Mouse (Mus musculus) E14TG2a.4 (cell line): ENCODE measurements around the gene Lin7c.

Experiments used
- H3K27me3 ChIP-seq: 2 replicates; pipeline ENCODE4 v1.6.1; 2014; ENCODE audit warnings: low read length, control low read depth; ENCODE audit not compliant: insufficient read depth
- H3K36me3 ChIP-seq: 2 replicates; pipeline ENCODE4 v1.6.1; 2014; ENCODE audit warnings: low read length, control low read depth; ENCODE audit not compliant: insufficient read depth
- H3K4me1 ChIP-seq: replicated peaks from 2 replicates; pipeline ENCODE4 v1.6.1; 2014; ENCODE audit warnings: low read depth, low read length, control low read depth
- H3K4me3 ChIP-seq: replicated peaks from 2 replicates; pipeline ENCODE4 v1.5.1; 2014; ENCODE audit warnings: mild to moderate bottlenecking, low read length
- H3K9me3 ChIP-seq: 2 replicates; pipeline ENCODE4 v1.6.1; 2014; ENCODE audit warnings: low read length, control low read depth
- CTCF ChIP-seq: conservative IDR thresholded peaks from 2 replicates; pipeline ENCODE4 v1.5.1; 2014; ENCODE audit warnings: low read length
- NANOG ChIP-seq: IDR thresholded peaks from 2 replicates; pipeline ENCODE4 v1.6.1; 2014; ENCODE audit warnings: borderline replicate concordance, low read length, mixed read lengths
- POU5F1 ChIP-seq: IDR thresholded peaks from 2 replicates; pipeline ENCODE4 v1.6.1; 2014; ENCODE audit warnings: low read length, borderline replicate concordance

Gene Lin7c

DNA sequence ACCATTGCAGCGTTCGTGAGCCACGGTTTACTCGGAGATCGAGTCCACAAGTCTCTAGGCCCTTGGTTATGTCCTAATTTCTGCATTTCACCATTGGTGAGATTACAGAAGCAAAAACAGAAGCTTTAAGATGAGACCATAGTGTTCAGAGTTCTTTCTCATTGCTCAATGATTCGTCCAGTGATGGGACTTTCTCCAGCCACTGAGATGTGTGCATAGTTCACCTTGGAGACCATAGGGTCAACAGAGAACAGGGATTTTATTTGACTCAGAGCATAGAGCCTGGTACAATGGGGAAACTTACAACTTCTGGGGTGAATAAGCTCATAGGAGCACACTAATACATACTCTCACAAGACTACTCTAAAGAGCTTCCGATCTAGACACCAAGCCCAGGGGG lies 29.8 kb downstream of the Lin7c start:
- Histone ChIP-seq H3K4me1 (peaks cover 73% of the 10 kb centered on the region), H3K27me3 (no peaks in the 10 kb centered on the region), H3K4me3 (peak overlapping the region; percentile 90), H3K36me3 (peaks cover 34% of the 10 kb centered on the region), H3K9me3 (no peaks in the 10 kb centered on the region)
- TF ChIP-seq CTCF (no peak), NANOG (no peak), POU5F1 (no peak)

DNA sequence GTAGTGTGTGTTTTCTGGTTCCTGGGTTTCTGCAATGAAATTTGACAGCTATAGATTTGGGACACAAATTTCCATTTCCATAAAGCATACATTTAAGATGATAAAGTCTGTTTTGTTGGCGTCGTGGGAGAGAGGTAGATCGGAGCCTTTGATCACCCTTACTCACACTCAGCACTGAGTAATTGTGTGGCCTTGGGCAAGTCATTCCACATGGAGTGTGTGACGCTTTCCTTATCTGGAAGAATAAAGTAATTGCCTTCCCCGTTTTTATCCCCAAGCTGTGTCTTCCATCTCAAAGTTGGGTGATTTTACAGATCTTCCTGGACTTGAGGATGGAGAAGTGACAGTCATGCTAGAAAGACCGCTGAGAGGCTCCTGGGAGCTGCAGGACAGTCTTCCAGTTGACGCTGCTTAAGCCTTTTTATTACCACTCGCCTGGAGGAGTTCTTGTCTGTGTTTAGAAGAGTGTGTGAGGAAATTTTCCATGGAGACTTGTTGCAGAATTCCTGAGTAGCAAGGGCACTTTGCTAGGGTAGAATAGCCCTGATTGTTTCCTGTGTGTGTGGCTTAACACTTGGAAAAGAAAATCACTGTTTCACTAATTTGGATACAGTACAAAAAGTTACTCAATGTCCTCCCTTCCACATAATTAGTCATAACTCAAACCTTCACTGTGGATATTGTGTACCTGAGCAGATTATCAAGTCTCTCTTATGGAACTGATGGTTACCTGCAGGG lies 30.8 kb downstream of the Lin7c start:
- H3K9me3 ChIP-seq, result no peaks in the 10 kb centered on the region
- peaks cover 75% of the 10 kb centered on the region for H3K4me1 ChIP-seq
- H3K4me3 ChIP-seq, result no peak overlapping the region
- no peak for TF ChIP-seq NANOG
- no peak for TF ChIP-seq POU5F1
- TF ChIP-seq CTCF, result no peak
- H3K27me3 ChIP-seq, result no peaks in the 10 kb centered on the region
- peaks cover 44% of the 10 kb centered on the region for H3K36me3 ChIP-seq

DNA sequence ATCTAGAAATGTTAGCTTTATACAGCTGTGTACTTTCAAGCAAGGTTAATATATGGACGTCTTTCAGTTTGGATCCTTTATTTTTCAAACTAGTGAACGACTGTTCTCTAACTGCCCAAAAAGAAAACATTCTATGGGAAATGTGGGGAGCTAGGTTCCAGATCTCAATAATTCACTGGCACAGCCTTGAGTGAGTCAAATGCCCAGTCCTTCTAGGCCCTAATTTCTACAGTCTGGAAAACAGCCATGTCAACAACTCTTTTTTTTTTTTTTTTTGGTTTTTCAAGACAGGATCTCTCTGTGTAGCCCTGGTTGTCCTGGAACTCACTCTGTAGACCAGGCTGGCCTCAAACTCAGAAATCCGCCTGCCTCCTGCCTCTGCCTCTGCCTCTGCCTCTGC lies 31.7 kb downstream of the Lin7c start:
- no peaks in the 10 kb centered on the region for H3K27me3 ChIP-seq
- TF ChIP-seq NANOG, result no peak
- no peak for TF ChIP-seq CTCF
- no peak for TF ChIP-seq POU5F1
- H3K4me3 ChIP-seq, result no peak overlapping the region
- peaks cover 48% of the 10 kb centered on the region for H3K36me3 ChIP-seq
- peaks cover 75% of the 10 kb centered on the region for H3K4me1 ChIP-seq
- H3K9me3 ChIP-seq, result no peaks in the 10 kb centered on the region

DNA sequence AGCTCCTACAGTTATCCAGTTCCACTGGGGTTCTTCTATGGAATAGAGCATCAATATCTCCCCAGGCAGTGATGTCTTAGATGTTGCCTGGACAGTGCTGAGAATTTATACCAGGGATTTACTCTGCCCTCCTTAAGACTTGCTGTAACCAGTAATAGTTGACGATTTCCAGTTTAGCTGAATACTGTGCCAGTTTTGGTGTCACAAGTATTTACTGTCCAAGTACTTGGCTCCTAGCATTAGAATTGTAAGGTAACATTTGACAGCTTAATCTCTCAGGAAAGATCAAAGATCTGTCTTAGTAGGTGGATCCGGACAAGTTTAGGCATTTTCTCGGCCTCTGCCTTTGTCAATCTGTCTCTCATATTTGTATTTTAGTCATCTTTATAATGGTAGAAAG lies 32.4 kb downstream of the Lin7c start:
- H3K9me3 ChIP-seq, result no peaks in the 10 kb centered on the region
- no peaks in the 10 kb centered on the region for H3K27me3 ChIP-seq
- H3K36me3 ChIP-seq, result peaks cover 48% of the 10 kb centered on the region
- H3K4me3 ChIP-seq, result no peak overlapping the region
- no peak for TF ChIP-seq NANOG
- no peak for TF ChIP-seq CTCF
- no peak for TF ChIP-seq POU5F1
- H3K4me1 ChIP-seq, result peaks cover 81% of the 10 kb centered on the region

DNA sequence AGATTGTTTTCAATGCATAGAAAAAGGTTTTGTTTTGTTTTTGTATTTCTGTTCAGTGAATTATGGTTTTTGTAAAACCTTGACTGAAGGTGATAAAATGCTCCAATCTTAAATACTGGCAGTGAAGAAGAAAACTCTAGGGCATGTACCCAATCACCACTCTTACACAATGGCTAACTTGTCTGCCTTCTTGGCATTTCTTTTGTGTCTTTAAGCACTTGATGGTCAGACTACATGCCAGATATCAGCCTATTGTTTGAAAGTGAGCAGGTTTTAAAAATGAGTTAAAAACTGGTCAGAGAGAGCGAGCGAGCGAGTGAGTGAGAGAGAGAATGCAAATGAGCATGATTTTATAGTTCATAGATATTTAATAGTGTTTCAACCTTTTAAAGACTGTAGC lies 33.3 kb downstream of the Lin7c start:
- Histone ChIP-seq H3K4me1 (peaks cover 85% of the 10 kb centered on the region), H3K4me3 (no peak overlapping the region)
- TF ChIP-seq NANOG, result peak; percentile 53; the same call in 1 of the 2 replicates
- TF ChIP-seq POU5F1, result no peak
- TF ChIP-seq CTCF, result no peak

DNA sequence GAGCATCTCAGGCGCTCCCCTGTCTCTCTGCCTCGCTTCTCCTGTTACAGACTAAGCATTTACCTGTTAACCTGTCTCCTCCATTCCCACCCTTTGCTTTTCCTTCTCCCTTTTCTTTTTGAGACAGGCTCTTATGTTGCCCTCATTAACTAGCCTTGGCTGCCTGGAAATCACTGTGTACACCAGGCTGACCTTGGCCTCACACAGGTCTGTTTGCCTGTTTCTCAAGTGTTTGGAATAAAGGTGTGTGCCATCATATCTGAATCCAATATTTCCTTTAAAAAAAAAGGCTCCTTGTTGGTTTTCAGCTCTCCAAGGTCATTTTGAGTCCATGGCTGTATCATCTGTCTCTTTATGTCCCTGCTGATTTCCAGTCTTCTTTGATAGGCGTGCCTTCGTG lies 36.3 kb downstream of the Lin7c start:
- peaks cover 33% of the 10 kb centered on the region for H3K36me3 ChIP-seq
- H3K9me3 ChIP-seq, result no peaks in the 10 kb centered on the region
- H3K4me1 ChIP-seq, result peaks cover 80% of the 10 kb centered on the region
- H3K27me3 ChIP-seq, result no peaks in the 10 kb centered on the region
- TF ChIP-seq NANOG, result no peak
- no peak for TF ChIP-seq CTCF
- no peak for TF ChIP-seq POU5F1
- no peak overlapping the region for H3K4me3 ChIP-seq

More for the DNA sequence above, 33.3 kb downstream of the Lin7c start:
- no peaks in the 10 kb centered on the region for H3K9me3 ChIP-seq
- H3K36me3 ChIP-seq, result peaks cover 50% of the 10 kb centered on the region
- no peaks in the 10 kb centered on the region for H3K27me3 ChIP-seq

DNA sequence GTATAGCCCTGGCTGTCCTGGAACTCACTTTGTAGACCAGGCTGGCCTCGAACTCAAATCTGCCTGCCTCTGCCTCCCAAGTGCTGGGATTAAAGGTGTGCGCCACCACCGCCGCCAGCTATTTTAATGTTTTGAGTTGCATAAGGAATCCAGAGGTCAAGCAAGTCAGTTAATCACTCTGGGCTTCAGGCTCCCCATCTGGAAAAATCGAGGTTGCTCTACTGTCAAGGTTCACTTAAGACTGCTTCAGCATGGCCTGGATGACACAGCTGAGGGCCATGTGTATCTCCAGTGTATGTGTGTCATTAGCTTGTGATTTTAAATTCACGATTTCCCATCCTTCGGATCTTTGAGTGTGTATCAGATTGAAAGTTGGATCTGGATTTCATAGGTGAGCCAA lies 36.8 kb downstream of the Lin7c start:
- Histone ChIP-seq H3K36me3 (peaks cover 33% of the 10 kb centered on the region), H3K9me3 (no peaks in the 10 kb centered on the region), H3K27me3 (no peaks in the 10 kb centered on the region), H3K4me3 (no peak overlapping the region), H3K4me1 (peaks cover 81% of the 10 kb centered on the region)
- TF ChIP-seq NANOG, result no peak
- TF ChIP-seq CTCF, result no peak
- no peak for TF ChIP-seq POU5F1

DNA sequence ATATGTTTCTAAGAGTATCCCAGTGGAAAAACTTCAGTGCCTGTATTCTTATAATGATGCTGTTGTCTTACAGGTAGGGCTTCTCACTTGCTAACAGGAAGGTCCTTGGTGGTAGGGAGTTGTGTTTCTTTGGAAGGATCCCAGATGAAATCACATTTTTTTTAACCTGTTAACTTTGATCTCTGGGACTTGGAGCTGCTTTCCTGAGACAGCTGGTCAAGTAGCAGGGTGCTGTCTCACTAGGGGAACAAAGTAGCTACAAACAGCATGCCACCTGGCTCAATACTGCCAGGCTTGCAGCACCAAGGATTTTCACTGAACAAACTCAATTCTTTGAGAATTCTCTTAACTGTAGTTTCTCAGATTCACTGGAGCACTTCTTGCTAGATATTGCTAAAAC lies 37.2 kb downstream of the Lin7c start:
- Histone ChIP-seq H3K36me3 (peaks cover 37% of the 10 kb centered on the region), H3K9me3 (no peaks in the 10 kb centered on the region), H3K27me3 (no peaks in the 10 kb centered on the region), H3K4me3 (no peak overlapping the region), H3K4me1 (peaks cover 84% of the 10 kb centered on the region)
- TF ChIP-seq CTCF (no peak), NANOG (no peak), POU5F1 (no peak)

DNA sequence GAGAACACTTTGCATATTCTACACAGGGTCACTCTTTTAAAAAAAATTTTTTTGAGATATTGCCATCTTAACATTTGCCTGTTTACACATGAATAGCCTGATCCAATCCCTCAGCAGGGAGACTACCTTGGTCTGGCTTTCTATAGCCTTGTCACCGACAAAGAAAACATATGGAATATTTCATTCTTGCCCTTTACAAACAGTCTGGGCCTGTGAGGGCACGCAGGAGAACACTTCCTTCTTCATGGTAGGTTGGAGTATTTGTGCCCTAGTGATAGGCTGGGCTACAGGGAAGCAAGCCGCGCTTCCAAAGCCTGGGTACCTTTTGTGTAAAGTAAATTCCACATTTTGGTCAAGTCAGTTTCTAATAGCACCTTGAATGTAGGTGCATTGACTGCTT lies 38.1 kb downstream of the Lin7c start:
- Histone ChIP-seq H3K27me3 (no peaks in the 10 kb centered on the region), H3K4me1 (peaks cover 82% of the 10 kb centered on the region), H3K9me3 (no peaks in the 10 kb centered on the region), H3K36me3 (peaks cover 43% of the 10 kb centered on the region), H3K4me3 (no peak overlapping the region)
- TF ChIP-seq POU5F1 (no peak), CTCF (no peak), NANOG (no peak)

DNA sequence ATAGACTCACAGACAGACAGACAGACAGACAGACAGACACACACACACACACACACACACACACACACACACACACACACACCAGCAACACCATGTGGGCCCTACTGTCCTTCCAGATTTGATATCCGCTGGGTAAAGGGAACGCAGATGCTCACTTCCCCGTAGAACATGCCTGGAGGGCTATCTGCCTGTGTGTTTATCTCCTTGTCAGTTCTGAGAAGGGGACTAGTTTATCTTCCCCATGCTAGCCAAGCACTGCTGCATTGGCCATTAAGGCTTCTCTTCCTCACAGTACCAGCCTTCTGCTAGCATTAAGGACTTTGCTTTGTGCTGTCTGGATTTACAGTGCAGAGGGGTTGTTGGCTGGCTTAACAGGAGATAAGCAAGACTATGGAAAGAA lies 38.6 kb downstream of the Lin7c start:
- Histone ChIP-seq H3K9me3 (no peaks in the 10 kb centered on the region), H3K36me3 (peaks cover 48% of the 10 kb centered on the region), H3K4me3 (no peak overlapping the region), H3K27me3 (no peaks in the 10 kb centered on the region), H3K4me1 (peaks cover 83% of the 10 kb centered on the region)
- no peak for TF ChIP-seq POU5F1
- no peak for TF ChIP-seq CTCF
- TF ChIP-seq NANOG, result no peak
